Mouse (Mus musculus) liver, embryonic 14.5 days (tissue): ENCODE data around the gene Prdm16.

Experiments
- CTCF ChIP-seq: IDR thresholded peaks from 2 replicates; pipeline ENCODE4 v1.5.1; 2016; ENCODE audit warnings: antibody characterized with exemption, low read depth, control low read depth
- EP300 ChIP-seq: IDR thresholded peaks from 2 replicates; pipeline ENCODE4 v1.6.1; 2016; ENCODE audit warnings: antibody characterized with exemption, low read depth

- TF ChIP-seq CTCF (no peak), EP300 (no peak)
Measured at GRCm38 (mm10) chr4:154418327-154418744, 218.3 kb downstream of the Prdm16 start.
